Mouse (Mus musculus) adrenal gland, postnatal 4 days (tissue): ENCODE measurements around the gene Vmn1r58. TPM values are rescaled to one million over a fixed set of nuclear protein-coding genes. Genes with fewer than 3 reads are reported as not detected.
"Not testable (repeated sequence)": the region's sequence is repeated elsewhere in the genome, so short reads cannot be mapped to it uniquely, and the experiment has no call there.

Source experiments
- DNase-seq, 2 experiments: peaks; one replicate each; pipeline ENCODE4 v3.0.0; 2021 to 2022; ENCODE audit warnings: low spot score in 2 of 2, mixed read lengths in 2 of 2
- long read RNA-seq, 2 experiments: library from polyadenylated mRNA; stranded (forward); transcript quantifications; one replicate each; pipeline ENCODE4 v2.0.0; 2021
- total RNA-seq, 2 experiments: library from RNA; stranded (reverse); gene quantifications; 2 replicates each; pipeline ENCODE4 v1.2.3; 2021

The Vmn1r58 gene
- not detected for total RNA-seq
- long read RNA-seq, experiment 1: 0 reads
- long read RNA-seq, experiment 2: 0 reads

DNA sequence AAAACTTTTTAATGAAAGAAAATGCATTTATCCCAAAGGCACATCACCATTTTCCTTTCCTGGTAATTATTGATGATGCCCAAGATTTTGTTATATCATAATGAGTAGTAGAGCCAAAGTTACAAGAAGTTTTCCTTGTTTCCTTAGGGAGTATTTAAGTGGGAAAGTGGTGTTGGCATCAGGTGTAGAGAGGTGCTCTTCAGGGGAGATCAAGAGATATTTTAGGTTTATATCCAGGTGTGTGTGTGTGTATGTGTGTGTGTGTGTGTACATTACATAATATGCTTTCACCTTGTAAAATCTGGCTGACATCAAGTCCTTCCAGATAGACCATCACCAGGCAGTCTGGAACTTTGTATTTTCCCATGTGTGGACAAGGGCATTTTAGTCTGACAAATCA, at the start of gene Vmn1r58:
TSS of gene Vmn1r58 (minus strand) at position 101 of the 400 bp plus-strand sequence.
- not testable (repeated sequence) for DNase-seq

DNA sequence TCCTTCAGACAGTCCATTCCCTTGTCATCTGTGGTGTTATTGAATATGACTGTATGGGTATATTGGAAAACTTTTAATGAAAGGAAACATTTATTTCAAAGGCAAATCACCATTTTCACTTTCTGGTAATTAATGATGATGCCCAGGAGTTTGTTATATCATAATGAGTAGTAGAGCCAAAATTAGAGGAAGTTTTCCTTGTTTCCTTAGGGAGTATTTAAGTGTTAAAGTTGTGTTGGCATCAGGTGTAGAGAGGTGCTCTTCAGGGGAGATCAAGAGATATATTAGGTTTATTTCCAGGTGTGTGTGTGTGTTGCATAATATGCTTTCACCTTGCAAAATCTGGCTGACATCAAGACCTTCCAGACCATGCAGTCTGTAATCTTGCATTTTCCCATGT, 43.5 kb upstream of the Vmn1r58 start, which contains the start of gene Vmn1r59:
TSS of gene Vmn1r59 (minus strand) at position 101 of the 400 bp plus-strand sequence.
- DNase-seq: no peak

DNA sequence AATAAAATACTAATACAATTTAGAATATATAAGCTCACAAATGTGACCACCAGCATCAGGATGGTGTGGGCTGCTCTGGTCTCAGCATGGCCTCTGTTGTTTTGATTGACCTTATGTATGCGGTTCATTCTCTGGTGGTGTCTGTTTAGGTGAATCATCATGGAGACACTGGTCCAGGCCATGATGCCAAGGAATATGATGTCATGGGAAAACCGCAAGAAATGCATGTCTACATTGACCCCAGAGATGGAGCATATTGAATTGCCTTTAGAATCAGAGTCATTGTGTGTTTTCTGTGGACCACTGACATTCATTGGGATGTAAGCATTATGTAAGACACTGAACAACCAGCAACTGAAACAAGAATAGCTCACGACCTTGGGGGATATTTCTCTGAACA, 40.8 kb upstream of the Vmn1r58 start:
- not testable (repeated sequence) for DNase-seq

DNA sequence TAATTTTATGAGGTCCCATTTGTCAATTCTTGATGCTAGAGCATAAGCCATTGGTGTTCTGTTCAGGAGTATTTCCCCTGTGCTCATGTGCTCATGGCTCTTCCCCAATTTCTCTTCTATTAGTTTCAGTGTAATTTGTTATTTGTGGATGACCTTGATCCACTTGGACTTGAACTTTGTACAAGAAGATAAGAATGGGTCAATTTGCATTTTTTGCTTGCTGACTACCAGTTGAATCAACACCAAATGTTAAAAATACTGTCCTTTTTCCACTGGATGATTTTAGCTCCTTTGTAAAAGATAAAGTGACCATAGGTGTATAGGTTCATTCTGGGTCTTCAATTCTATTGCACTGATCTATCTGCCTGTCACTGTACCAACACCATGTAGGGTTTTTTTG, 35.4 kb upstream of the Vmn1r58 start:
- DNase-seq: no peak

DNA sequence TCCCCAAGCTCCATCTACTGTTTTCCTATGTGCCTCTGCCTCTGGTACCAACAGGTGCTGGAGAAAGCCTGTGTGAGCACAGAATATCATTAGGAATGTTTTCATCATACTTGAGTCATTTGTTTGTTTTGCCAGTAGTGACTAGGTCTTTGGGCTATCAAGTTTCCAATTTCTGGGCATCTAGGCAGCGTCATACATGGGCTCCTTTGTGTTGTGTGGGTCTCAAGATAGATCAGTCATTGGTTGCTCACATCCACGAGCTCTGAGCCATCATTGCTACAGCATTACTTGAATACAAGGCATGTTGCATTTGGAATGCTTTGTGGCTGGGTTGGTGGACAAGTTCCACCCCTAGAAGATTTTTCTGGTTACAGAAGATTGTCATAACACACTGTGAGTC, 7.0 kb downstream of the Vmn1r58 start:
- DNase-seq: no peak

DNA sequence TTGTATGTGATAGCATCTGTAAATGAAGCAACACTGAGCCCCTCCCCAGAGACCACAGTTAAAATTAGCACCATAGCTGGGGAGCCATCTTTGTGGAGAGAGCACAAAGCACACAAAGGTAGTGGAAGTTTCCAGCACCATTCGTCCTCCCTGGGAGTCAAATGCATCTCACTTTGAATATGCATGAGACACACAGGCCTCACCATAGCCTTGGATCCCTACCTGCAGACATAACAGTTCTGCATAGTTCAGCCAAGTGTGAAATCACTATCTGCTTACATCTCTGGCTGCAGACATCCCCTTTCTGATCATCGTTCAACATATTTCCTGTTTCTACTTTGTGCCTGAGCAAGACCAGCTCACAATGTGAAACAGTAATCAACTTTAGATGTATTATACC, 46.5 kb downstream of the Vmn1r58 start:
- DNase-seq: no peak

DNA sequence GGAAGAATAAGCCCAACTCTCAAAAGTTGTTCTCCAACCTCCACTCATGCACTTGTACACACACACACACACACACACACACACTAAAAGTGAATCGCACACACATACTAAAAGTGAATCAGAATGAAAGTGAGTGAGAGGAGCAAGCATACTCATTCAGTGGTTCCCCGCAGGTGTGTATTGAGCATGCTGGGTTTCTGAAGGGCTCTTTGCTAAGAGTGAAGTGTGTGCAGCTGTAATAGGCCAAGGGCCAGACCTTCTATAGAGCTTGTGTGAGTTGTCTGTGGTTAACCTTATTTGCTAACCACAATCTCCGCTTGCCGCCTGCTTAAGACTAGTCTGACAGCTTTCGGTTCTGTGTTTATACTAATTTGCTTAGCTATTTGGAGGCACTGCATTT, 49.6 kb downstream of the Vmn1r58 start:
- DNase-seq: no peak

Other genes with a start within 250 kb of the Vmn1r58 start
- gene Vmn1r56, start 216.6 kb downstream of the Vmn1r58 start, total RNA-seq: not detected
- not detected for gene Vmn1r57, start 194.9 kb downstream of the Vmn1r58 start, total RNA-seq
- gene Gm5065, start 62.9 kb downstream of the Vmn1r58 start, total RNA-seq: not detected
- not detected for gene Nlrp2, start 62.4 kb downstream of the Vmn1r58 start, total RNA-seq
- not detected for gene Vmn1r59, start 43.4 kb upstream of the Vmn1r58 start, total RNA-seq
- gene Vmn2r28, start 80.6 kb upstream of the Vmn1r58 start, total RNA-seq: not detected
- gene Vmn1r60, start 133.9 kb upstream of the Vmn1r58 start, total RNA-seq: not detected
- not detected for gene Vmn1r61, start 199.9 kb upstream of the Vmn1r58 start, total RNA-seq